Mouse (Mus musculus): ENCODE results near the gene Elobl. TPM values are rescaled to one million over a fixed set of nuclear protein-coding genes. Genes with fewer than 3 reads are reported as not detected.
"Not testable (repeated sequence)": the region's sequence is repeated elsewhere in the genome, so short reads cannot be mapped to it uniquely, and the experiment has no call there.

The Elobl gene
- not detected for total RNA-seq (2022)

GRCm38 (mm10) chr11:88966881-88967361, at the start of gene Elobl:
Gene Elobl, minus strand, starts transcription at chr11:88966931.
- no peak for DNase-seq (ENCODE audit: low spot score in 2 of 2)

- no peak for DNase-seq (ENCODE audit: low spot score in 2 of 2)
Measured at GRCm38 (mm10) chr11:89012241-89012640, 45.5 kb upstream of the Elobl start.

- DNase-seq (ENCODE audit: low spot score in 2 of 2): no peak
Measured at GRCm38 (mm10) chr11:89009496-89009895, 42.8 kb upstream of the Elobl start.

- no peak for DNase-seq (ENCODE audit: low spot score in 2 of 2)
Measured at GRCm38 (mm10) chr11:89009066-89009465, 42.3 kb upstream of the Elobl start.

- DNase-seq (ENCODE audit: low spot score in 2 of 2): no peak
Measured at GRCm38 (mm10) chr11:89007582-89007981, 40.9 kb upstream of the Elobl start.

GRCm38 (mm10) chr11:89006404-89006803, 39.7 kb upstream of the Elobl start:
- DNase-seq (ENCODE audit: low spot score in 2 of 2): no peak

- DNase-seq (ENCODE audit: low spot score in 2 of 2): no peak
Measured at GRCm38 (mm10) chr11:89005473-89005872, 38.7 kb upstream of the Elobl start.

- DNase-seq (ENCODE audit: low spot score in 2 of 2): no peak
Measured at GRCm38 (mm10) chr11:89003726-89004125, 37.0 kb upstream of the Elobl start.

GRCm38 (mm10) chr11:89003078-89003477, 36.3 kb upstream of the Elobl start:
- DNase-seq (ENCODE audit: low spot score in 2 of 2): no peak

GRCm38 (mm10) chr11:89002621-89003020, 35.9 kb upstream of the Elobl start:
- DNase-seq (ENCODE audit: low spot score in 2 of 2): no peak

GRCm38 (mm10) chr11:89002068-89002467, 35.3 kb upstream of the Elobl start:
- no peak for DNase-seq (ENCODE audit: low spot score in 2 of 2)

GRCm38 (mm10) chr11:89001569-89001968, 34.8 kb upstream of the Elobl start:
- no peak for DNase-seq (ENCODE audit: low spot score in 2 of 2)

- no peak for DNase-seq (ENCODE audit: low spot score in 2 of 2)
Measured at GRCm38 (mm10) chr11:89000527-89000819, 33.7 kb upstream of the Elobl start.

- no peak for DNase-seq (ENCODE audit: low spot score in 2 of 2)
Measured at GRCm38 (mm10) chr11:88999723-89000526, 33.2 kb upstream of the Elobl start.

GRCm38 (mm10) chr11:88998974-88999722, 32.4 kb upstream of the Elobl start, which contains the start of gene Trim25:
Gene Trim25, plus strand, starts transcription at chr11:88999376.
- DNase-seq (ENCODE audit: low spot score in 2 of 2): peak; percentile 91 to 92

GRCm38 (mm10) chr11:88998406-88998805, 31.7 kb upstream of the Elobl start:
- DNase-seq (ENCODE audit: low spot score in 2 of 2): no peak

GRCm38 (mm10) chr11:88997343-88997742, 30.6 kb upstream of the Elobl start:
- not testable (repeated sequence) for DNase-seq (ENCODE audit: low spot score in 2 of 2)

GRCm38 (mm10) chr11:88996427-88996826, 29.7 kb upstream of the Elobl start:
- DNase-seq (ENCODE audit: low spot score in 2 of 2): no peak

GRCm38 (mm10) chr11:88995616-88996015, 28.9 kb upstream of the Elobl start:
- DNase-seq (ENCODE audit: low spot score in 2 of 2): no peak

- no peak for DNase-seq (ENCODE audit: low spot score in 2 of 2)
Measured at GRCm38 (mm10) chr11:88994492-88994891, 27.8 kb upstream of the Elobl start.

GRCm38 (mm10) chr11:88993625-88994024, 26.9 kb upstream of the Elobl start:
- DNase-seq (ENCODE audit: low spot score in 2 of 2): no peak

- no peak for DNase-seq (ENCODE audit: low spot score in 2 of 2)
Measured at GRCm38 (mm10) chr11:88993186-88993585, 26.5 kb upstream of the Elobl start.

- no peak for DNase-seq (ENCODE audit: low spot score in 2 of 2)
Measured at GRCm38 (mm10) chr11:88989530-88989929, 22.8 kb upstream of the Elobl start.

Data from gastrocnemius, adult 8-10 months (tissue).